Mouse (Mus musculus) right cerebral cortex, postnatal 25 days (tissue): ENCODE results near the gene Slc25a19.

Source experiments
- DNase-seq: peaks from one replicate; pipeline ENCODE4 v3.0.0; 2022

The Slc25a19 gene

GRCm38 (mm10) chr11:115616371-115616770 lies 11.7 kb downstream of the Slc25a19 start:
- no peak for DNase-seq

- DNase-seq, result no peak
Observed at GRCm38 (mm10) chr11:115615875-115616274, 12.2 kb downstream of the Slc25a19 start.

GRCm38 (mm10) chr11:115615108-115615825 lies 12.8 kb downstream of the Slc25a19 start:
- no peak for DNase-seq

- DNase-seq, result no peak
Observed at GRCm38 (mm10) chr11:115614346-115615107, 13.6 kb downstream of the Slc25a19 start.

- no peak for DNase-seq
Observed at GRCm38 (mm10) chr11:115613138-115613945, 14.8 kb downstream of the Slc25a19 start.

GRCm38 (mm10) chr11:115612410-115613137 lies 15.5 kb downstream of the Slc25a19 start, which contains the start of gene Mif4gd:
TSS of gene Mif4gd (minus strand) at chr11:115612969.
- peak; percentile 66 for DNase-seq

GRCm38 (mm10) chr11:115612059-115612409 lies 16.1 kb downstream of the Slc25a19 start:
- DNase-seq, result peak; percentile 40

- no peak for DNase-seq
Observed at GRCm38 (mm10) chr11:115611173-115611572, 16.9 kb downstream of the Slc25a19 start.

- DNase-seq, result no peak
Observed at GRCm38 (mm10) chr11:115609576-115609975, 18.5 kb downstream of the Slc25a19 start.

- peak; percentile 23 for DNase-seq
Observed at GRCm38 (mm10) chr11:115608421-115609399, 19.4 kb downstream of the Slc25a19 start.

- DNase-seq, result no peak
Observed at GRCm38 (mm10) chr11:115606733-115607132, 21.4 kb downstream of the Slc25a19 start.

- no peak for DNase-seq
Observed at GRCm38 (mm10) chr11:115604304-115604696, 23.8 kb downstream of the Slc25a19 start.

GRCm38 (mm10) chr11:115603476-115604303 lies 24.4 kb downstream of the Slc25a19 start, which contains the start of the genes Mrps7 and Gga3:
TSS of gene Mrps7 (plus strand) at chr11:115603925.
TSS of gene Gga3 (minus strand) at chr11:115604051.
- peak; percentile 92 for DNase-seq

GRCm38 (mm10) chr11:115603128-115603475 lies 25.0 kb downstream of the Slc25a19 start:
- no peak for DNase-seq

GRCm38 (mm10) chr11:115601174-115601573 lies 26.9 kb downstream of the Slc25a19 start:
- no peak for DNase-seq

GRCm38 (mm10) chr11:115600743-115601142 lies 27.4 kb downstream of the Slc25a19 start:
- DNase-seq, result no peak

GRCm38 (mm10) chr11:115599722-115600121 lies 28.4 kb downstream of the Slc25a19 start:
- DNase-seq, result peak; percentile 36

GRCm38 (mm10) chr11:115598309-115598708 lies 29.8 kb downstream of the Slc25a19 start:
- no peak for DNase-seq

GRCm38 (mm10) chr11:115595209-115595608 lies 32.9 kb downstream of the Slc25a19 start:
- no peak for DNase-seq

GRCm38 (mm10) chr11:115590526-115591075 lies 37.5 kb downstream of the Slc25a19 start:
- DNase-seq, result no peak
